Mouse (Mus musculus) c-Kit-positive CD71-positive TER-119-negative erythroid progenitor cells, embryonic 14.5 days (primary cell): ENCODE data around the gene Plb1.

Experiments used
- DNase-seq: peaks from one replicate; pipeline ENCODE4 v3.0.0-alpha.2; 2013; ENCODE audit warnings: low read depth

Gene Plb1

DNA sequence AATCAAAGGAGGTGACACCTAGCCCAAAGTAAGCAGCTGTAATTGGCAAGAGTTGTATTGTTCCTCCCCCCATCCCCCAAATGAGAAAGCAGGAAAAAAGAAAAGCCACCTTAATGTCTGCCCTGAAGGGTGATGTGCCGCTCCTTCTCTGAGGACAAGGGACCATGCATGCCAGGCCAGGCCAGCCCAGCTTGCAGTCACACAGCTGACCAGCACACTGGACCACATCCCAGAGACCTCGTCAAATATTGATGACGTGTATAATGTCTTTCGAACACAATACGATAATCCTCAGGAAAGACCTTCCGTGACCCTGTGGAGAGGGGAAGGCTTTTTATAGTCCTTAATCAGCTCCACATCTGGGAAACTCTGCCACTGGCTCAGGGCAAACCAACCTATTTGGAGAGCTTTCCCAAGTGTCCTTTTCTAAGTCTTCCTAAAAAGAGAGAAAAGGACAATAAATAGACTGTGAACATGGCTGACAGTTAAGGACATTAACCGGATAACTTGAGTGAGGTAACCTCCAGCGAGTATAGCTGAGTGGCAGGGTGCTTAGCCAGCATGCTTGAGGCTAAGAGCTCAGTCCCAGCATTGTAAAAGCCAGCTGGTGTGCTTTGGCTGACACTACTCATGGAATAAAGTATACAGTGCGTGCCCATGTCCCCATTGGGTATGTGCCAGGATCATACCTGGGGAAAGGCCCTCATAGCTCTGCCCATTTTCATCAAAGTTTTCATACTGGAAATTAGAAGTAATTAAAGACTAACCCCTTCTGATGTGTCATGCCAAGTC, 162.8 kb downstream of the Plb1 start:
- no peak for DNase-seq

DNA sequence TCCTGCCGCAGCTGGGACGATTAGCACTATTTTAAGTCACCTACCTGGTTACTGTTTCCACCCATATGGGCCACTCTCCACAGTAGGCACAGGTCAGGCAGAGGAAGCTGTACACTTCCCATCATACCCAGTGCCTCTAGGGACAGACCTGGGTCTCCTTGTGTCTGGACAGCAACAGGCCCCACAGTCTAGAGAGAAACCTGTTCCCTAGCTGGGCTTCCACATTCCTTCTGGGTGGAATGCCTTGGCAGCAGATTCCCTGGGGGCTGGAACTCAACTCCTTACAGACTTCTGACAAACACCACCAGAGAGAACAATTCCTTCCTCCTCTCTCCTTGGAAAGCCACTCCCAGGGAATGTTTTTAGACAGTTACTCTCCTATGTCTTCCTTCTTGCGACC, 165.2 kb downstream of the Plb1 start:
- DNase-seq: no peak

DNA sequence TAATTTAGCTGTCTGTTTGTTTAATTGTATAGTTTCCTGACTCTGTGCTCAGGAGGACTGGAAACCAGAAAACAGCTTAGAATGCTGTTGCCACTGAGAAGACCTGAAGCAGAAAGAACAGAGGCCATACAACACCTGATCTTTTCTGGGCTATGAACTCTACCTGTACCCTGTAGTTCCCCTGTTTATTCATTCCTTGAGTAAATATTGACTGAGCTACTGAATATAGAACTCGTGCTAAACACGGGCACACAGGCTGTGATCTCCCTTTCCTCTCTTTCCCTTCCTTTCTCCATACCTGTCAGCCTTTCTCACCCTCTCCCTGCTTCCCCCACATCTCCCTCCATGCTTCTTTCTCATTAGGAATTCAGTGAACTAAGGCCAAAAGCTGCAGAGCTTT, 168.4 kb downstream of the Plb1 start:
- no peak for DNase-seq

DNA sequence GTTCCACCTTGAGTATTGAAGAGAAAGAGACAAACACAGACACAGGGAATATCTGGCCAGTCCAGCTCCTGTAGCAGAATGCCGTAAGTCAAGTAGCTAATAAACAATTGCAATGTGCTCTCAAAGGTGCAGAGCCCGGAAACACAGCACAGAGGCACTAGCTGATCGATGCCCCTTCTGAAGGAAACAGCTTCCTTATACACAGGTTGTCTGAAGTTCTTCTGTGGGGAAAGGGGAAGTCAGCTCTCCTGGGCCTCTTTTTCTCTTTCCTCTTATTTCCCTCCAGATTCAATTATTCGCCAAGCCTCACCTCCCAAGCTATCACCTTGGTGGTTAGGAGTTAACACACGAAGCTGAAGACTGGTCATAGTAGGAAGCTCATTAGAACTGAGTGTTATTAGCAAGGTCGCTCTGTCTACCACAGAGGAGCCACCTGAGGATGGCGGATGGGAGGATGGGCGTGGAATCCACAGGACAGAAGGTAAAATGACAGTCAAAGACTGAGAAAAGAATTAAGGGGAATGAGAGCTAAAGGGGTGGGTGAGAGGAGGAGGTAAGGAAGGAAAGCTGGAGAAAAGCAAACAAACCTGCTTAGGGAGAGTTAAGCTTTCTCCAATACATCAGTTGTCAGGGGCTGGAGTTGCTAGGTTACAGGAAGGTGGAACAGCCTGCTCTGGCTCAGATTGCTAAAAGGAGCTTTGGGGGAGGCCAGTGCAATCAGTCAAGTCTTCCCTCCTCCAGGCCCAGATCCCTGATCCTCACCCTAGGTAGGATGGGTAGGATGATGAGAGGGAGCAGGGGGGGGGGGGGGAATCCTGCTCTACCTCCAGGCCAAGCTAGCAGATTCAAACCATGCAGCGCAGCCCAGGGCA, 170.8 kb downstream of the Plb1 start:
- DNase-seq: no peak

DNA sequence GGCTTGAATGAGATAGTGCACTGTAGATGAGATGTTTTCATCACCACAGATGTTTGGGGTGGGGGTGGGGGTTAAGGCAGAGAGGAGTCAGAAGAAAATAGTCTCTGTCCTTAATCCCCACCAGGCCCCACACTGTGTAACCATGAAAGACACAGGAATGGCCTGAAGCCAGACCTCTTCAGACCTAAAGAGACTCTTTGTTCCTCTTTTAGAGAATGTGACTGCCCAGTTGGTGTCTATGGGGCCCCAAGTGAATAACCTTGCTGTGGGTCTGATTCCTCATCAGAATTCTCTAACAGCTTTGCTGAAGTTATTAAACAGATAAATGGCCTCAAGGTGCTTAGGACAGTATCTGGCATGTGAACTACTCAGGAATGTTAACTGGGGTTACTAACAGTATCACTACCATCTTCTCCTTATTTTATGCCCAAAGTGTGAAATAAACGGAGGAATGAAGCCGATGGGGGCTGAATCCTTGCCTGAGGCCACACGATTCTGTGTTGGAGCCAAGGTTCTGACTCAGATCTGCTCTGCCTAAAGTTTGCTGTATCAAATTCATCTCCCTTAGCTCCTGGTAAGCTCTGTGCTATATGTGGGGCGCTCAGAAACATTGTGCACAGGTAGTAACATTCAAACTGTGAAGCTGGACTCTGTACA, 172.8 kb downstream of the Plb1 start:
- DNase-seq: no peak

DNA sequence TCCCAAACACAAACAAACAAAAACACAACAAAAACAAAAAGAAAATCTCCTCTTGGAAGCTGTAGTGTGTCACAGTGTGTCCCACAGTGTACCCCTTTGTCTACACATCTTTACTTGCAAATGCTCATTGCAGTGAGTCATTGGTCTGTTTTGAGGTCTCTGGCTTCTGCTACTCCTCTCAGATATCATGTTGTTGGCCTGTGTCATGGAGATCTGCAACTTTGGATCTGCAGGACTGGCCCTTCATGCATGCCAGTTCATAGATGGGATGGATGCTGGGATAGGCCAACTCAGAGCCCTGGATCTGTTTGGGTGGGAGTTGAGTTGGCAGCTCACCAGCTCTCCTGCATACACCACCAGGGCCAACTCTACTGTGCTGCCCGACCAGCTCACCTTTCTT, 176.3 kb downstream of the Plb1 start:
- no peak for DNase-seq

DNA sequence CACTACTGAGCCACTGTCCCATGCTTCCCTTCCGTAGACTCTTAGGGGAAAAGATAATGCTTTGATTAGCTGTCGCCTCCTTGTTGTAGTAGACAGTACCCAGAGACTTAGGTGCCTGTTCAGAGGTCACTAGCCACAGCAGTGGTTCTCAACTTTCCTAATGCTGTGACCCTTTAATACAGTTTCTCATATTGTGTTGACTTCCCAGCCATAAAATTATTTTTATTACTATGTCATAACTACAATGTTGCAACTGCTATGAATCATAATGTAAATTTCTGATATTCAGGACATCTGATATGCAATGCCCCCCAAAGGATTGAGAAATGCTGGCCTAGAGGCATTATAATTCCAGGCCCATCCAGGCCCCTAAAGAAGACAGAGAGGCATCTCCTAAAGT, 177.2 kb downstream of the Plb1 start:
- no peak for DNase-seq

DNA sequence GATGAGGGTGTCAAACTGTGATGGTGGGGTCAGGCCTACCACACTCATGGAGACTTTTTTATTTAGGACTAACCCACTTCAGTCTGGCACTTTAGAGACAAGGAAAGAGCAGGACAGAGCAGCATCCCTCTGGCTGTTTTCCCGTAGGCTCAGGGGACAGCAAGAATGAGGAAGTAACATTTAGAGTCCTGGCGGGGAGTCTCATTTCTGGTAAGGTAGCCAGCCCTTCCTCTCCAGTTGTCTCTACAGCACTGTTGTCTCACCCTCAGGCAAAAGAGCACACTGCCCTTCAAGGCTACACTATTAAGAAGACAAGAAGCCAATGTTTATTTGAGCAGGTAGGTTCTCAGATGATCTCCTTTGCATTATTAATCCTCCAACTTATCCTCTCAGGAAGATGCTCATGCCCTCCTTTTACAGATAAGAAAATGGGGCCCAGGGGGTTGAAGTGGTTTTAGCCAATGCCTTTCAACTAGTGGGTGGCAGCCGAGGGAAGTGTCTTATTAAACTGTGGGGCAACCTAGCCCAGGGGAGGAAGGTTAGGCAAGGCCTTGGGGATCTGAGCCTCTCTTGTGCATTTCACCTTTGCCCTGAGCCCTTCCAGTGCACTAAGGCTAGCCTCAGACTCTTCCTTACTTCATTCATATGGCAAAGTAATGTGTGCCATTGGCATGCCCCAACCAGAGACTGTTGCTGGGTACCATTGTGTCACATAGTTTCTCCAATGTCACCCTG, 178.6 kb downstream of the Plb1 start:
- DNase-seq: no peak

DNA sequence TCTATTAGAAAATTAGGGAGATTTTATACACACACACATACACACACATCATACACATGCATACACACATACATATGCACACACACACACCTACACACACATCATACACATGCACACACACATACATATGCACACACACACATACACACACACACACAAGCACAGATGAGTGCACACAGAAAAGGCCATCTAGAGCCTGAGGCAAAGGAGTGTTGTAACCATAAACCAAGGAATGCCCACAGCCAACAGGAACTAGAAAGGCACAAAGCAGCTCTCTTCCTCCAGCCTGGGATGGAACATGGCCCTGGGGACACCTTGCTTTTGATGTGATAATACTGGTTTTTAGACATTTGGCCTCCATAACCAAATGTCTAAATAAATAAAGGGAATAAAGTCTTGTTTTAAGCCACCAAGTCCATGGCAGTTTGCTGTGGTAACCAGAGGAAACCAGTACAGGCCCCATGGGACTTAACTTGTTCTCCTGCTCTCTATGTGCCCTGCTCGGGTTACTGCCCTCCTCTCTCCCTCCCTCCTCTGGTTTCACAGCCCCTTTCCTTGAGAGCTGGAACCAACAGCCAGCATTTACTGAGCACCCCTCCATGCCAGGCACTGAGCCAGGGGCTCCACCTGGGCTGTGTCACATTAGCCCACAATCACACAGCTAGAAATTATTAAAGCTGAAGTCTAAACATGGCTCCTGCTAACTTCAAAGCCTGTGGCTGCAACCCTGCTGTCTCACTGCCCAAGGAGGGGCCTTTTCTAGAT, 179.9 kb downstream of the Plb1 start:
- no peak for DNase-seq

DNA sequence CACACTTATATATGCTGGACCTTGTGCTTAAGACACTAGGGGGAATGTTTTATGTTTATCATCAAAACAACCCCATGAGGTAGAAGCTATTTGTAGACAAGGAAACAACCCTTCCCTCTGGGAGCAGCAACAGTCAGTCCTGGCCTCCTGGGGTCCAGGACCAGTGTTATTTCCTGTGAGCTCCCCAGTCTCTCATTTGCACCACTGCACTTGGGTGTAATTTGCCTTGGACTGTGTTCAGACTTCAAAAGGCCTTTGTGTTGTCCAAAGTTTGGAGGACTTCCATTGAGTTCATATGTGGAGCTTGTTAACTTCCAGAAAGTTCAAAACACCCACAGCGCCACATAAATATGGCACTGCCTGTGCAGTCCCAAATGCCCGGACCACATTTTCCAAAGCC, 180.6 kb downstream of the Plb1 start:
- no peak for DNase-seq

DNA sequence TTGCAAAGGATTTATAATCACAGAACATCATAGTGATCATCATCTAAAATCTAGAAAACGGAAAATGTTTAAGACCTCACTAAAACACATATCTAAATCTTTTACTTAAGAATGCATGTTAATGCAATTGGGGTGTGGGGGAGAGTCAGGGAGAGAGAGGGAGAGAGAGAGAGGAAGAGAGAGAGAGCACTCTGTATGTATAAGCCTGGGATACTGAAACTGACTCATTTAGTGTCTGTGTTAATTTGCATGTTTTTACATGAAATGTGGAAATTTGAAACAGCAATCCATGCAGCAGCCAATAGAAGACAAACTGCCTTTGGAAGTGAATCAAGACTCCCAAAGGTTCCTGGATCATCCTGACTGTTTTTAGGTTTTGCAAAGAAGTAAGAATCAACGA, 181.1 kb downstream of the Plb1 start:
- DNase-seq: no peak

DNA sequence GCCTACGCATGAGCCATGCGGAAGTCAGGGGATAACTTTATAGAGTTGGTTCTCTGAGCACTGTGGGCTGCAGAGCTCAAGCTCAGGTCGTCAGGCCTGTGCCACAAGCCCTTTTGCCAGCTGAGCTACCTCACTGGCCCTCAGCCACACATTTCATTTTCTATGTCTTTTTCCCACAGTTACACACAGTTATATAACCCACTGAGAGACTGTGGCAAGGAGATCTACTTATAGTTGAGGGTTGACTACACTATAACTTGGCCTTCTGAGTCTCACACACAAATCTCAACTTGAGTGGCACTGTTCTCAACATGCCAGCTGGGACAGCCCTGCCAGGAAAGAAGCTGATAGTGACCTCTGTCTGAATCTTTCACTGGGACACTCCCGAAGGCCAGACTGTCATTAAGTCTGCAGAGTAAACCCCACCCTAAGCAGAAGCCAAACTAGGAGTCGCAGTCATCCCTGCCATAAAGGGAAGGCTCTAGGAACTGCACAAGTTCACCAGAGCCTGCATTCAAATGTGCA, 182.0 kb downstream of the Plb1 start:
- DNase-seq: no peak

DNA sequence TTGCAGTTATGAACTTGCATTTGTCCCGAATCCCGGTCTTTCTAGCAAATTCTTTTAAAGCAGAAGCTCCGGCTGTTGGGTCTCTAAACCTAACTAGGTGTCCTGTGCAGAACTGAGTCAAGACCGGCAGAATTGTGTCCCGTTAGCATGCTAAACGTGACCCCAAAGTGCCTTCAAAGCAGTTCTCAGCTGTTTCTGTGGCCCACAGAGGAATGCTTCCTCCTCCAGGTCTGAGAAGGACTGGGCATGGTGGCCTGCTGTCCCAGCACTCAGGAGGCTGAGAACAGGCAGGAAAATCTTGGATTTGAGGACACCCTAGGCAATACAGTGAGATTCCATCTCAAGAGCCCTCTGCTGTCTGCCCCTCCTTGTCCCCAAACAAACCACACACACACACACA, 183.0 kb downstream of the Plb1 start:
- DNase-seq: no peak
